Mouse (Mus musculus): ENCODE results near the gene Borcs6. TPM values are rescaled to one million over a fixed set of nuclear protein-coding genes. Genes with fewer than 3 reads are reported as not detected.

The Borcs6 gene
- polyA plus RNA-seq, 1 experiment = 14.3 TPM

DNA sequence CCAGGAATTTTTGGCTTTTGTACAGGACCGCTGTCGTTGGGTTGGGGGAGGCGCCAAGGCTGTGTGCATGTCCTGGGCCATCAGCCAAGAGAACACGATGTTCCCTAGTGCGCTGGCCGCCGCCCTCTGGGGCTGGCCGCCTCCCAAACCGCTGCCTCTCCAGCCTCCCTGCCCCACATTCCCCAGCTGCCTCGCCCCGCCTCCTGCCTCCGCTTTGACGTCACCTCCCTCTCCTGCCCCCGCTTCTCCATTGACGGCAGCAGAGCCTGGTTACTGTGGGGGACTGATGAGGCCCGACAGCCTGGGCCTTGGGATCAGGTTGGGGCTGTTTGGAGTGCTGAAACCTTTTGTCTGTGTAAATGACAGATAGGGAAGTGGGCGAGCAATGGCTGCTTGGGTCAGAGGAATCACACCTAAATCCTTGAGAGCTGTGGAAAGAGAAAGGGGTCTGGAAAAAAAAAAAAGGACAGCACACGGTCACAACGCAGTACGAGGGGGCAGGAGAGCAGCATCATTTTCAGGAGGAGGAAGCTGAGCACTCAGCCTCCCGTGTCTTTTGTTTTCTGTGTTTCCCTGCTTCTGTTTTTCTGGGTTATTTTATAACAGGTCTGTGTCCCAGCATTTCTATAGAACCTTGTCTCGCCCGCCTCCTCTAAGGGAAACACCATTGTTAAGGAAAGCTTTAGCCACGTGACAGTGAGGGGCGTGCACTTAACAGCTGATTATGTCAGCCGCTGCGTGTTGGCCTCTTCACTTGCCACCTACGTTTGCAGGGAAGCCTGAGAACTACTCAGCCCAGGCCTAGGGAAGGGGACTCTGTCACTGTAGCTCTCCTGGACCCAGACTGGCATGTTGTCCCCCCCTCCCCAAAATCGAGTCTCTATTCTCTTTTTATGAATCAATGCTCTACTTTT is 37.7 kb downstream of the Borcs6 start:
- peak overlapping the region; percentile 2 for H3K4me3 ChIP-seq (ENCODE audit: insufficient read depth, poor library complexity, severe bottlenecking)
- H3K36me3 ChIP-seq (ENCODE audit: control insufficient read depth, insufficient read depth) = peaks cover 16% of the 10 kb centered on the region
- no peaks in the 10 kb centered on the region for H3K27me3 ChIP-seq (ENCODE audit: control insufficient read depth, insufficient read depth, insufficient read length)
- TF ChIP-seq MYOD1 (IDR thresholded peaks at IDR 0.05; ENCODE audit: control insufficient read depth, insufficient read length, low read depth) (peak; percentile 35), CEBPB (IDR thresholded peaks at IDR 0.05; ENCODE audit: low read depth) (no peak), MAX (IDR thresholded peaks at IDR 0.05) (peak; percentile 96), MYOG (IDR thresholded peaks at IDR 0.05; ENCODE audit: control insufficient read depth, extremely low read depth, insufficient read length) (no peak), USF1 (IDR thresholded peaks at IDR 0.05; ENCODE audit: low read depth) (peak; percentile 96), FOSL1 (IDR thresholded peaks at IDR 0.05; ENCODE audit: insufficient read depth, low read length, poor library complexity, severe bottlenecking) (no peak), CTCF (IDR thresholded peaks at IDR 0.05; ENCODE audit: control insufficient read depth, insufficient read depth, insufficient read length) (no peak)
- peaks cover 3% of the 10 kb centered on the region for H3K79me3 ChIP-seq (ENCODE audit: low read depth)
- H3ac ChIP-seq (ENCODE audit: control insufficient read depth, insufficient read length, low read depth) = peak overlapping the region; percentile 43
- H3K79me2 ChIP-seq (ENCODE audit: control insufficient read depth, insufficient read depth) = peaks cover 25% of the 10 kb centered on the region

DNA sequence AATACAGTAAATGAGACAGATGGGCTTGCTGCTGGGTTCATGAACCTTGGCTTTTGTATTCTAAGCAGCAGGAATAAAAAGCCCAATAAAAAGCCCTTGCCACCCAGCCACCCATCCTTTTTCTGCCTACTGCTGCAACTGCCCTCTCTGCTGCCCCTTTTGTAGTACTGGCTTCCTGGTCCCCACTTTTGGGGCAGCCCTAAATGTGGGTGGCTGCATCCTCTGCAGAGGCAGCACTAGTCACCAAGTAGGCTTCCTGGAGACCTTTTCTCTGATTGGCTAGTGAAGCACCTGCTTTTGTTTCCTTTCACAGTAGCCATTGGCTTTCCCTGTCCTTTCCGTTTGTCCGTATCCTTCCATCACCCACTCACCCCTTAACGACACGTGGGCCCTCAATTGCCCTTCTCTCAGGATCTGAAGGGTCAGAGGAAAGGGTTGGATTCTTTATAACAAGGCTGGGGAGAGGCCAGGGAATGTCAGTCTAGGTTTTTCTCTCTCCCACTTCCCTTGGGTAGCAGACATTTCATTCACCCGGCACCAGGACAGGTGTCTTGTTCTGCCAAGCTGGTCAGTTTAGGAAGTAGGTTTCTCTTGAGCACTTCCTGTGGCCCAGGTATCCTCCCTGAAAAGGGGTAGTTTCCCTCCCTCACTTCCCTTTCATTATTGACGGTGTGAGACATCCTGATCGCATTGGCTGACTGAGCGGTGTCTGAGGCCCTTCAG is 38.7 kb downstream of the Borcs6 start:
- TF ChIP-seq CTCF (IDR thresholded peaks at IDR 0.05; ENCODE audit: control insufficient read depth, insufficient read depth, insufficient read length) (no peak), CEBPB (IDR thresholded peaks at IDR 0.05; ENCODE audit: low read depth) (no peak), MYOD1 (IDR thresholded peaks at IDR 0.05; ENCODE audit: control insufficient read depth, insufficient read length, low read depth) (no peak), FOSL1 (IDR thresholded peaks at IDR 0.05; ENCODE audit: insufficient read depth, low read length, poor library complexity, severe bottlenecking) (no peak), MYOG (IDR thresholded peaks at IDR 0.05; ENCODE audit: control insufficient read depth, extremely low read depth, insufficient read length) (no peak), USF1 (IDR thresholded peaks at IDR 0.05; ENCODE audit: low read depth) (no peak), MAX (IDR thresholded peaks at IDR 0.05) (no peak)

DNA sequence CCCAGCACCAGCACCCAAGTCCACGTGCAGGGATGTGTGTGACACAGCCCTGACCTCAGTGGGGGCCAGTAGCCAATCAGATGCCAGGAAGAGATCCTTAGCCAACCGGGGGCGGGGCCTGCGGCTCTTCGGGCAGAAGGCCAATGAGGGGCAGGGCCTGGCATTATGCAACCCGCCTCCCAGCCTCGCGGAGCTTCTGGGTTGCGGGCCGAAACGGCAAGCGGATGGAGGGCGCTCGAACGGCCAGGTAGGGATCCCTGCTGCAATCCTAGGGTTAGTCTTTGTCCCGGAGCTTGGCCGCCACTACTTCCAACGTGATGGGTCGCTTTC is 39.2 kb downstream of the Borcs6 start:
- TF ChIP-seq MYOD1 (IDR thresholded peaks at IDR 0.05; ENCODE audit: control insufficient read depth, insufficient read length, low read depth) (no peak), CEBPB (IDR thresholded peaks at IDR 0.05; ENCODE audit: low read depth) (peak; percentile 92), MYOG (IDR thresholded peaks at IDR 0.05; ENCODE audit: control insufficient read depth, extremely low read depth, insufficient read length) (no peak), CTCF (IDR thresholded peaks at IDR 0.05; ENCODE audit: control insufficient read depth, insufficient read depth, insufficient read length) (no peak), FOSL1 (IDR thresholded peaks at IDR 0.05; ENCODE audit: insufficient read depth, low read length, poor library complexity, severe bottlenecking) (no peak), MAX (IDR thresholded peaks at IDR 0.05) (peak; percentile 96), USF1 (IDR thresholded peaks at IDR 0.05; ENCODE audit: low read depth) (peak; percentile 38)
- Histone ChIP-seq H3K36me3 (ENCODE audit: control insufficient read depth, insufficient read depth) (peaks cover 25% of the 10 kb centered on the region), H3K27me3 (ENCODE audit: control insufficient read depth, insufficient read depth, insufficient read length) (no peaks in the 10 kb centered on the region), H3K79me3 (ENCODE audit: low read depth) (peaks cover 3% of the 10 kb centered on the region), H3K4me3 (ENCODE audit: insufficient read depth, poor library complexity, severe bottlenecking) (peak overlapping the region; percentile 39), H3K79me2 (ENCODE audit: control insufficient read depth, insufficient read depth) (peaks cover 25% of the 10 kb centered on the region), H3ac (ENCODE audit: control insufficient read depth, insufficient read length, low read depth) (peak overlapping the region; percentile 25)

More for the DNA sequence above, 38.7 kb downstream of the Borcs6 start:
- H3K79me3 ChIP-seq (ENCODE audit: low read depth) = peaks cover 3% of the 10 kb centered on the region
- peaks cover 25% of the 10 kb centered on the region for H3K79me2 ChIP-seq (ENCODE audit: control insufficient read depth, insufficient read depth)
- no peaks in the 10 kb centered on the region for H3K27me3 ChIP-seq (ENCODE audit: control insufficient read depth, insufficient read depth, insufficient read length)
- peaks cover 20% of the 10 kb centered on the region for H3K36me3 ChIP-seq (ENCODE audit: control insufficient read depth, insufficient read depth)
- no peak overlapping the region for H3K4me3 ChIP-seq (ENCODE audit: insufficient read depth, poor library complexity, severe bottlenecking)
- H3ac ChIP-seq (ENCODE audit: control insufficient read depth, insufficient read length, low read depth) = no peak overlapping the region

DNA sequence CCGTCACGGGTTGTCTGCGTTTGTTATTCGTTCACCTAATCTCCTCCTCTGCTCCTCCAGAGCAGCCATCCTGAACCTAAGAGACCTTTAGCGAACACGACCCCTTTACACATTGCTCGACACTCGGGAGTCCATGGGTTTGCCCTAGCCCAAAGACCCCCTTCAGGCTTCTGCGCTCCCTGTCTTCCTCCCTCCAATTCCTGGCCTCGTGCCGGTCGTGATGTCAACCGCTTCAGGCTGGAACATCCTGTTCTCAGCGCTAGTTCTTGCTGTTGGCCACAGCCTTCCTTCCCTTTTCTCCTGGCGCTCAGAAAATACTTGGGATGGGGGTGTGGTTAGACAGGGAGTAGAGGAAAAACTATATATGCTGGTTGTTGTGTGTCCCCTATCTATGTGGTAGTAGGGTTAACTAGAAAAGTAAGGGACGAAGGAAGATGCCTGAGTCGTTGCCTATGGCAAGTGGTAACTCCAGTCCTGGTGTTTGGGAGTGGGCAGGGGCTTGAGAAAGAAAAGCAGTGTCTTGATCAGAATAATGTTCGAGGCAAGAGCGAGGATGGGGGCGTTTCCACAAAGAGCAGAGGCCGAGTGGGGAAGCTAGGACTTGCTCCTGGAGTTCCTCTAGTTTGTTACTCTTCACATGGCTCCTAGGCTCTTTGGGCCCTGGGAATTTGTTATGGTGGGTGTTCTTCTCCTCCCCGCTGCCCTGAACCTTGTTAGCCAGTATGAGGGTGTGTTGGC is 39.8 kb downstream of the Borcs6 start:
- peak overlapping the region; percentile 25 for H3ac ChIP-seq (ENCODE audit: control insufficient read depth, insufficient read length, low read depth)
- peaks cover 25% of the 10 kb centered on the region for H3K79me2 ChIP-seq (ENCODE audit: control insufficient read depth, insufficient read depth)
- no peaks in the 10 kb centered on the region for H3K27me3 ChIP-seq (ENCODE audit: control insufficient read depth, insufficient read depth, insufficient read length)
- TF ChIP-seq CTCF (IDR thresholded peaks at IDR 0.05; ENCODE audit: control insufficient read depth, insufficient read depth, insufficient read length) (no peak), MAX (IDR thresholded peaks at IDR 0.05) (peak; percentile 67)
- peaks cover 31% of the 10 kb centered on the region for H3K36me3 ChIP-seq (ENCODE audit: control insufficient read depth, insufficient read depth)
- peak overlapping the region; percentile 39 for H3K4me3 ChIP-seq (ENCODE audit: insufficient read depth, poor library complexity, severe bottlenecking)
- peaks cover 3% of the 10 kb centered on the region for H3K79me3 ChIP-seq (ENCODE audit: low read depth)

DNA sequence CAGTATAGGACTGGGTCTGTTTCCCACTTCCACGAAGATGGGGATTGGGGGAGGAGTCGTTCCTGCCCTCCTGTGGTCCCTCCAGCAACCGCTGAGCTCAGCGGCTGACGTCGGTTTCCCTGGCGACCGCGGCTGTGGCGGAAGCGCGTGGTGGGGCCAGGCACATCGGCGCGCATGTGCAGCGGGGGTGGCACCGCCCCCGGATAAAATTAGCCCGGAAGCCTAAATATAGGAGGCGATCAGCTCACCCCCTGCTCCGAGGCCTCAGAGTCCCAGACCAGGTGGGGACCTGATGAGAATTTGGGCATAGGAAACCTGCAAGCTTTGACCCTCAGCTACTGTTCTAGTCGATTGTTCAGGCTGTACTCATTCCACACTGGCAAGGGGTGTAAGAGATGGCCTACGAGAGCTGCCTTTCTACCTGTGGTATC is 40.4 kb downstream of the Borcs6 start:
- Histone ChIP-seq H3ac (ENCODE audit: control insufficient read depth, insufficient read length, low read depth) (peak overlapping the region; percentile 46), H3K27me3 (ENCODE audit: control insufficient read depth, insufficient read depth, insufficient read length) (no peaks in the 10 kb centered on the region), H3K36me3 (ENCODE audit: control insufficient read depth, insufficient read depth) (peaks cover 34% of the 10 kb centered on the region), H3K79me3 (ENCODE audit: low read depth) (peaks cover 3% of the 10 kb centered on the region), H3K79me2 (ENCODE audit: control insufficient read depth, insufficient read depth) (peaks cover 25% of the 10 kb centered on the region), H3K4me3 (ENCODE audit: insufficient read depth, poor library complexity, severe bottlenecking) (peak overlapping the region; percentile 39)
- TF ChIP-seq MYOG (IDR thresholded peaks at IDR 0.05; ENCODE audit: control insufficient read depth, extremely low read depth, insufficient read length) (no peak), CTCF (IDR thresholded peaks at IDR 0.05; ENCODE audit: control insufficient read depth, insufficient read depth, insufficient read length) (no peak), FOSL1 (IDR thresholded peaks at IDR 0.05; ENCODE audit: insufficient read depth, low read length, poor library complexity, severe bottlenecking) (no peak), MYOD1 (IDR thresholded peaks at IDR 0.05; ENCODE audit: control insufficient read depth, insufficient read length, low read depth) (no peak), MAX (IDR thresholded peaks at IDR 0.05) (no peak), CEBPB (IDR thresholded peaks at IDR 0.05; ENCODE audit: low read depth) (no peak), USF1 (IDR thresholded peaks at IDR 0.05; ENCODE audit: low read depth) (no peak)
